Mouse (Mus musculus) ES-E14 (cell line): Measurements from ENCODE around the gene F11r. TPM values are rescaled to one million over a fixed set of nuclear protein-coding genes. Genes with fewer than 3 reads are reported as not detected.

ENCODE experiments used
- DNase-seq: peaks from one replicate; pipeline ENCODE4 v3.0.0-alpha.2; 2013; ENCODE audit warnings: low read depth, low spot score
- H3K27ac ChIP-seq: 2 replicates; pipeline ENCODE4 v1.5.1; 2012; ENCODE audit warnings: low read depth, mild to moderate bottlenecking, low read length, moderate library complexity, mixed read lengths; ENCODE audit not compliant: poor library complexity, insufficient read depth, severe bottlenecking
- H3K36me3 ChIP-seq: 2 replicates; pipeline ENCODE4 v1.6.1; 2012; ENCODE audit warnings: mild to moderate bottlenecking, low read length, moderate library complexity, mixed read lengths; ENCODE audit not compliant: control insufficient read depth, poor library complexity, insufficient read depth, severe bottlenecking
- H3K4me1 ChIP-seq, 2 experiments: fragments of 150-350 bp in 1 of 2; sonication (generic) in 1 of 2; 2 replicates each; pipeline ENCODE4 v1.6.1; 2012; ENCODE audit warnings: low read length in 2 of 2, mild to moderate bottlenecking in 1 of 2, mixed read lengths in 1 of 2; ENCODE audit not compliant: control insufficient read depth in 2 of 2, insufficient read depth in 2 of 2, poor library complexity in 1 of 2
- H3K4me3 ChIP-seq, 2 experiments: fragments of 150-350 bp in 1 of 2; sonication (generic) in 1 of 2; 2 replicates each; pipeline ENCODE4 v1.5.1; 2012; ENCODE audit warnings: low read length in 2 of 2, low read depth in 1 of 2, mild to moderate bottlenecking in 1 of 2, mixed read lengths in 1 of 2; ENCODE audit not compliant: insufficient read depth in 1 of 2, poor library complexity in 1 of 2, severe bottlenecking in 1 of 2
- H3K9ac ChIP-seq: 2 replicates; pipeline ENCODE4 v1.6.1; 2012; ENCODE audit warnings: low read depth, mild to moderate bottlenecking, low read length, mixed read lengths; ENCODE audit not compliant: poor library complexity, insufficient read depth, severe bottlenecking
- H3K9me3 ChIP-seq: fragments of 150-350 bp; sonication (generic); 2 replicates; pipeline ENCODE4 v1.6.1; 2012; ENCODE audit warnings: low read depth, mild to moderate bottlenecking, low read length; ENCODE audit not compliant: control insufficient read depth, insufficient read depth
- CHD2 ChIP-seq: IDR thresholded peaks from 2 replicates; pipeline ENCODE4 v1.6.1; 2014; ENCODE audit warnings: mild to moderate bottlenecking, low read depth, low read length, inconsistent platforms
- HCFC1 ChIP-seq: IDR thresholded peaks from 2 replicates; pipeline ENCODE4 v1.6.1; 2012; ENCODE audit warnings: low read length, inconsistent platforms, borderline replicate concordance; ENCODE audit not compliant: insufficient read depth
- MAFK ChIP-seq: IDR thresholded peaks from 2 replicates; pipeline ENCODE4 v1.6.1; 2014; ENCODE audit warnings: mild to moderate bottlenecking, low read depth, low read length, inconsistent platforms; ENCODE audit not compliant: insufficient read depth
- ZC3H11A ChIP-seq: IDR thresholded peaks from 2 replicates; pipeline ENCODE4 v1.6.1; 2012; ENCODE audit warnings: low read depth, mild to moderate bottlenecking, inconsistent platforms, low read length, borderline replicate concordance
- ZNF384 ChIP-seq: IDR thresholded peaks from 2 replicates; pipeline ENCODE4 v1.6.1; 2012; ENCODE audit warnings: low read depth, low read length, inconsistent platforms
- in situ Hi-C, 2 experiments: fragments of 600-800 bp; cut with MboI; formaldehyde crosslinking; loops; one replicate each; pipeline ENCODE4 v1.15.1; 2025; ENCODE audit warnings: low sequenced_read_pairs in 2 of 2, inconsistent platforms in 1 of 2; ENCODE audit not compliant: unreplicated experiment in 2 of 2
- total RNA-seq: library from RNA; depleted of rRNA; stranded (reverse); fragments of 300-350 nt; gene quantifications from 2 replicates; pipeline ENCODE4 v1.2.3, GENCODE M21; 2012

The F11r gene
- total RNA-seq, 1 experiment, result 74.9 TPM

DNA sequence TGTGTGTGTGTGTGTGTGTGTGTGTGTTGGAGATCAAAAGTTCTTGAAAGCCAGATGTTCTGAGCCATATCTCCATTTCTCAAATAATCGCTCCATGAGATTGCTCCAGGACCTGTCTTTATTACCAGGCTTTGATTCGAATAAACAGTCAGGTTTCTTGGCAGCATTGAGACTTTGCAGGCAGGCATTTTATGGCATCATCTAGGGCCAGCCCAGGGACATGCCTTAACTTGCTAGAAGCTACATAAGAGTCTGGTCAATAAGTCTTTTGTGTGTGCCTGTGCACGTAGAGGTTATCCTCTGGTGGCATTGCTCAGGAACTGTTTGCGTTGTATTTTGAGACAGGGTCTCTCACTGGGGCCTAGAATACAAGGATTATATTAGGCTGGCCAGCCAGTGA, 36.2 kb downstream of the F11r start:
- DNase-seq, result no peak
- TF ChIP-seq ZC3H11A, result no peak
- TF ChIP-seq HCFC1, result no peak
- TF ChIP-seq CHD2, result no peak
- TF ChIP-seq MAFK, result no peak
- no peak for TF ChIP-seq ZNF384
- no peaks in the 10 kb centered on the region for H3K36me3 ChIP-seq
- no peak overlapping the region for H3K9ac ChIP-seq
- H3K4me1 ChIP-seq, result peaks cover 3 to 13% of the 10 kb centered on the region in 2 experiments; a peak in 3 of 4 replicates
- in situ Hi-C loops, result no loop called here
- H3K4me3 ChIP-seq, result no peak overlapping the region
- H3K27ac ChIP-seq, result no peak overlapping the region
- no peaks in the 10 kb centered on the region for H3K9me3 ChIP-seq

DNA sequence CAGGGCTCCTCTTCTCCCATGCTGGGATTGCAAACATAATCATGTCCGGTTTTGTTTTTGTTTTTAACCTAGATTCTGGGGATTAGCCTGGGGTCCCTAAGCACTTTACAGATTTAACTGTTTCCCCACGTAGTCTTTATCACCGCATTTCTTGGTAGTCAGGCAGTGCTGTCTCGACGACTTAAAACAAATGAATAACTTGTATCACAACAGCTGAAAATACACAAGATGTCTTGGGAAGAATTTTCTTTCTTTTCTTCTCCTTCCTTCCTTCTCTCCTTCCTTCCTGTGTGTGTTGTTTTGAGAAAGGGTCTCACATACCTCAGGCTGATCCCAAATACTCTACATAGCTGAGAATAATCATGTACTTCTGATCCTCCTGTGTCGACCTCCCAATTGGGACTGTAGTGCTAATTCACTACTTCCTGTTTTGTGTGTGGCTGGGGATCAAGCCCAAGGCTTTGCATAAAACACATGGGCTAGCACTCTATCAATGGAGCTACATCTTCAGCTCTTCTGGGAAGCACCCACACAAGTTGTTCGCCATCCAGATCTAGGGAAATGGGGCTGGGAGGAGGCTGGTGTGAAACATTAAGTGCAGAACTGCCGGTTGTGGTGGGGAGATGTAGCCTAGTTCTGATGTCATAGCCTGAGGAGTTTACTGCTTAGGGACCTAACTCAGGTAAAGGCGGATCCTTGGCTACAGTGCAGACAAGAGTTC, 36.7 kb downstream of the F11r start:
- H3K4me3 ChIP-seq, result no peak overlapping the region
- no peak for TF ChIP-seq HCFC1
- no peak for TF ChIP-seq ZC3H11A
- no peak for TF ChIP-seq MAFK
- TF ChIP-seq ZNF384, result no peak
- no peak for TF ChIP-seq CHD2
- DNase-seq, result no peak
- no peak overlapping the region for H3K9ac ChIP-seq
- in situ Hi-C loops, result no loop called here
- H3K9me3 ChIP-seq, result no peaks in the 10 kb centered on the region
- no peak overlapping the region for H3K27ac ChIP-seq
- H3K4me1 ChIP-seq, result peaks cover 3 to 13% of the 10 kb centered on the region in 2 experiments; a peak in 3 of 4 replicates
- no peaks in the 10 kb centered on the region for H3K36me3 ChIP-seq

DNA sequence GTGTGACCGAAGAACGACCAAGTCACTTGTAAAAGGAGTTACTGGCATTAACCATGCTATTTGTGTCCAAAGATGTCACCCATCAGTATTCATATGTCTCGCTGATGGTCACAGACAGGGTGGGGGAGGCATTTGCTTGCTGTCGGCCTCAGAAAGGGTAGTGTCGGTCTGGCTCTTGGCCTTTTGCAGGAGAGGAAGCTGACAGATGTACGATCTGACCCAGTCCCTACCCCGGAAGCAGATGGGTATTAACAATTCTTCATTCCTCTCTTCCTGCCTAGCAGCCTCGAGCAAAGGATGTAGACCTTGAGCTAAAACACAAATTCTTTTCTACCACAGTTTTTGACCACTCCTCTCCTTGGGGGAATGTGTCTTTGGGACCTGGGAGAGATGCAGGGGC, 39.8 kb downstream of the F11r start:
- in situ Hi-C loops, result no loop called here
- Histone ChIP-seq H3K4me1 (peaks cover 0 to 6% of the 10 kb centered on the region in 2 experiments; a peak in 2 of 4 replicates), H3K9me3 (no peaks in the 10 kb centered on the region), H3K9ac (no peak overlapping the region), H3K4me3 (no peak overlapping the region), H3K27ac (peak overlapping the region; percentile 94), H3K36me3 (no peaks in the 10 kb centered on the region)
- TF ChIP-seq MAFK, result no peak
- TF ChIP-seq HCFC1, result no peak
- no peak for TF ChIP-seq ZC3H11A
- TF ChIP-seq CHD2, result no peak
- no peak for TF ChIP-seq ZNF384
- DNase-seq, result no peak

DNA sequence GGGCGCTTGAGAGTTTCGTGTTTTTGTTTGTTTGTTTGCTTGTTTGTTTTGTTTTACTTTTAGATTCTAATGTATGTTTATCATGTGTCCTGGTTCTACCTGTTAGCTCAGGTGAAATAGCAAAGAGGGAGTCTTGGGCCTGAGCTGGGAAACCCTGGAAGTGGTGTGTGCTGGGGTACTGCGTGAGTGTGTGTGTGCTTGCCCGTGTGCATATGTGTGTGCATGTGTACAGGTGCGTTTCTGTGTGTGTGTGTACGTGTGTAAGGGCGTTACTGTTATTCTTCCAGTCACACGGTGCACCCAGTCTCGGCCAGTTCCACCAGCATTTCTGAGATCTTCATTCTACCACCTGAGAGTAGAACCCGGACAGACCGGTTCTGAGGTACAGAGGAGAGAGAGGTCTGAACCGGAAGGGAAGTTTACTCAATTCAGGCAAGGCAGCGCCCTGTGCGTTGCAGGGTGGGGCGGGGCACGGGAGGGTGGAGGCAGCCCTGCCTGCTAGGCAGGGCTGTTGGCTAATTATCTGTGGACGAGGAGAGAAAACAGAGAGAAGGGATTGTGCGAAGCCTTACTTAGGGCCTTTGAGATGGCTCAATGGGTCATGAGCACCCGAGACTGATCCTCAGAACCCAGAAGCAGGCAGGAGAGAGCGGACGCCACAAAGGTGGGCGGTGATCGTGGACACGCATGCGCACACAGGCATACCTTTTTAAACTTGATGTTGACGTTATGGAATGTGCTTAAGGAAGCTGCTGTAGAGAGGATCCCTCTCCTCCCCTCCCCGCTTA, 40.6 kb downstream of the F11r start:
- Histone ChIP-seq H3K36me3 (no peaks in the 10 kb centered on the region), H3K9ac (peak overlapping the region; percentile 66), H3K27ac (peak overlapping the region; percentile 94), H3K9me3 (no peaks in the 10 kb centered on the region), H3K4me3 (peak overlapping the region; percentile 41 to 47), H3K4me1 (peaks cover 0 to 4% of the 10 kb centered on the region in 2 experiments; a peak in 2 of 4 replicates)
- in situ Hi-C loops, result no loop called here
- peak; percentile 62 for DNase-seq
- no peak for TF ChIP-seq MAFK
- TF ChIP-seq ZC3H11A, result no peak
- no peak for TF ChIP-seq ZNF384
- no peak for TF ChIP-seq HCFC1
- no peak for TF ChIP-seq CHD2
